Mouse (Mus musculus) heart, adult 2 months (tissue): Measurements from ENCODE around the gene Ccdc62. TPM values are rescaled to one million over a fixed set of nuclear protein-coding genes. Genes with fewer than 3 reads are reported as not detected.

Experiments
- DNase-seq, 2 experiments: peaks; one replicate each; pipeline ENCODE4 v3.0.0; 2021
- H3K27ac ChIP-seq: fragments of 200-600 bp; 2 replicates; pipeline ENCODE4 v1.8.1; 2022
- H3K27me3 ChIP-seq: fragments of 200-500 bp; 2 replicates; pipeline ENCODE4 v1.6.1; 2012; ENCODE audit warnings: mild to moderate bottlenecking, low read length, inconsistent platforms, mixed read lengths; ENCODE audit not compliant: control insufficient read depth, insufficient read depth
- H3K36me3 ChIP-seq: fragments of 200-500 bp; 2 replicates; pipeline ENCODE4 v1.6.1; 2012; ENCODE audit warnings: low read length, inconsistent platforms; ENCODE audit not compliant: control insufficient read depth, insufficient read depth
- H3K4me1 ChIP-seq: fragments of 200-500 bp; 2 replicates; pipeline ENCODE4 v1.6.1; 2011; ENCODE audit warnings: low read length; ENCODE audit not compliant: control insufficient read depth, insufficient read depth
- H3K4me3 ChIP-seq: fragments of 200-600 bp; 2 replicates; pipeline ENCODE4 v1.8.1; 2022
- H3K79me2 ChIP-seq: fragments of 200-500 bp; replicated peaks from 2 replicates; pipeline ENCODE4 v1.6.1; 2012; ENCODE audit warnings: mild to moderate bottlenecking, inconsistent platforms, low read length, moderate library complexity, mixed read lengths; ENCODE audit not compliant: control insufficient read depth, insufficient read depth
- H3K9ac ChIP-seq: fragments of 200-500 bp; 2 replicates; pipeline ENCODE4 v1.6.1; 2012; ENCODE audit warnings: low read depth, mild to moderate bottlenecking, control low read depth, inconsistent platforms, low read length, mixed read lengths
- CTCF ChIP-seq: fragments of 200-600 bp; IDR thresholded peaks from 2 replicates; pipeline ENCODE4 v1.8.1; 2022; ENCODE audit warnings: antibody characterized with exemption, mild to moderate bottlenecking, moderate library complexity
- EP300 ChIP-seq: fragments of 200-500 bp; IDR thresholded peaks from 2 replicates; pipeline ENCODE4 v1.6.1; 2011; ENCODE audit warnings: low read depth, low read length, control low read depth; ENCODE audit not compliant: insufficient read depth
- POLR2A ChIP-seq: fragments of 200-500 bp; IDR thresholded peaks from 2 replicates; pipeline ENCODE4 v1.6.1; 2011; ENCODE audit warnings: mild to moderate bottlenecking, low read depth, low read length, control low read depth; ENCODE audit not compliant: insufficient read depth
- WGBS: fragments of 180-500 bp; shearing (Covaris S2); methylation state at CpG from one replicate; pipeline ENCODE4 v1.1.7; 2018; 5-methylcytosine and 5-hydroxymethylcytosine counted together
- intact Hi-C: fragments of 180-260 bp; cut with DNase I; formaldehyde crosslinking; loops from one replicate; pipeline ENCODE4 v1.15.1; 2025
- polyA plus RNA-seq: library from polyadenylated mRNA; depleted of rRNA; stranded (reverse); fragments of >200 nt; gene quantifications from 2 replicates; pipeline ENCODE4 v1.2.3, GENCODE M21; 2012
- total RNA-seq, 2 experiments: library from RNA; stranded (reverse); gene quantifications; 2 replicates each; pipeline ENCODE4 v1.2.3; 2021

Ccdc62 gene
- total and polyA plus RNA-seq, 3 experiments: 1.9 to 2.5 (median 2.0) TPM

- 88% methylated on average over 4 of the region's 4 CpGs for WGBS
- Histone ChIP-seq H3K27me3 (no peaks in the 10 kb centered on the region), H3K4me3 (no peak overlapping the region), H3K79me2 (no peaks in the 10 kb centered on the region), H3K4me1 (no peaks in the 10 kb centered on the region), H3K27ac (no peak overlapping the region), H3K9ac (no peak overlapping the region), H3K36me3 (no peaks in the 10 kb centered on the region)
- intact Hi-C loops: no loop called here
- no peak for DNase-seq
- TF ChIP-seq CTCF (no peak), POLR2A (no peak), EP300 (no peak)
Measured at GRCm38 (mm10) chr5:123964208-123964607, 33.7 kb downstream of the Ccdc62 start.

GRCm38 (mm10) chr5:123966759-123967158 lies 36.3 kb downstream of the Ccdc62 start:
- no peak overlapping the region for H3K9ac ChIP-seq
- WGBS: 99% methylated on average over 2 of the region's 2 CpGs
- TF ChIP-seq CTCF (no peak), POLR2A (no peak), EP300 (no peak)
- intact Hi-C loops: no loop called here
- H3K4me3 ChIP-seq: no peak overlapping the region
- no peaks in the 10 kb centered on the region for H3K4me1 ChIP-seq
- H3K79me2 ChIP-seq: no peaks in the 10 kb centered on the region
- no peak for DNase-seq
- H3K27me3 ChIP-seq: no peaks in the 10 kb centered on the region
- H3K36me3 ChIP-seq: no peaks in the 10 kb centered on the region
- no peak overlapping the region for H3K27ac ChIP-seq

GRCm38 (mm10) chr5:123968468-123968867 lies 38.0 kb downstream of the Ccdc62 start:
- Histone ChIP-seq H3K79me2 (no peaks in the 10 kb centered on the region), H3K27ac (no peak overlapping the region), H3K36me3 (no peaks in the 10 kb centered on the region), H3K9ac (no peak overlapping the region), H3K4me1 (no peaks in the 10 kb centered on the region), H3K27me3 (no peaks in the 10 kb centered on the region), H3K4me3 (no peak overlapping the region)
- intact Hi-C loops: no loop called here
- WGBS: 87% methylated on average over 5 of the region's 5 CpGs
- TF ChIP-seq EP300: no peak
- TF ChIP-seq POLR2A: no peak
- TF ChIP-seq CTCF: no peak
- no peak for DNase-seq

DNA sequence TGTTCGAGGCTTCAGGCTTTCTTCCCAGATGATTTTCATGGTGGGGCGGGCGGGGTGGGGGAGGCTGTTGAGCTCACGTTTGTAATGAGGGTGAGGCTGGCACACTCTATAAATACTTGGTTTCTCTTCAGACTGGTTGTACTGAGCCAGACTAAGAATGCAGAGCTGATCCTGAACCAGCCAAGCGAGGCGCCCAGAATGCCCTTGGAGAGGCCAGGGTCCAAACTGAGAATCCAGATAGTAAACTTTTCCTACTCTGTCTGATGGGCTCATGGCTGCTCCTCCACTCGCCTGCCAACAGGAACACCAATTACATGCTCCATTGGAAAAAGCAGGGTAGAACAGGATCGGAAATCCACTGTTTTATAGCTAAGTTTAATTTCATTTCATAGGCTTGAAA lies 38.7 kb downstream of the Ccdc62 start:
- Histone ChIP-seq H3K27ac (no peak overlapping the region), H3K4me1 (no peaks in the 10 kb centered on the region), H3K9ac (no peak overlapping the region), H3K79me2 (no peaks in the 10 kb centered on the region), H3K36me3 (no peaks in the 10 kb centered on the region), H3K4me3 (no peak overlapping the region), H3K27me3 (no peaks in the 10 kb centered on the region)
- WGBS: 86% methylated on average over 8 of the region's 8 CpGs
- TF ChIP-seq POLR2A (no peak), CTCF (no peak), EP300 (no peak)
- no peak for DNase-seq
- intact Hi-C loops: no loop called here

DNA sequence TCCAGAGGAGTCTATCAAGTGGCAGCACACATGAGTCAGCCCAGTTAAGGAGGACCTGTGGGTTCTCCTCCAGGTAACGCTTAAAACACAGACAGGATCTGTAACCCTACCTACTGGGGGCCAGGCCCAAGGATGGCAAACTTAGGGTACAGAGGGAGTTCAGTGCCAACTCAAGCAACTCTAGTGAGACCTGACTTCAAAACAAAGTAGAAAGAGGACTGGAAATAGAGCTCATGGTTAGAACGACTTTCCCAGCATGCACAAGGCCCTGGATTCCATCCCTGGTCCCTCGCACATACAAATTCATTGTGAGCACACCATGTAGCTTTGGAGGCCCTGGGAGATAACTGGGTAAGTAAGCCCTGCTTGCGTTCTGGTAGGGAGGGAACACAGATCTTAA lies 40.1 kb downstream of the Ccdc62 start:
- H3K27ac ChIP-seq: no peak overlapping the region
- H3K4me1 ChIP-seq: no peaks in the 10 kb centered on the region; the same call in 1 of the 2 replicates
- H3K9ac ChIP-seq: no peak overlapping the region
- WGBS: 81% methylated on average over 4 of the region's 4 CpGs
- H3K27me3 ChIP-seq: no peaks in the 10 kb centered on the region
- intact Hi-C loops: no loop called here
- DNase-seq: no peak
- H3K4me3 ChIP-seq: no peak overlapping the region
- no peaks in the 10 kb centered on the region; the same call in 1 of the 2 replicates for H3K36me3 ChIP-seq
- H3K79me2 ChIP-seq: no peaks in the 10 kb centered on the region
- TF ChIP-seq POLR2A (no peak), CTCF (no peak), EP300 (no peak)

DNA sequence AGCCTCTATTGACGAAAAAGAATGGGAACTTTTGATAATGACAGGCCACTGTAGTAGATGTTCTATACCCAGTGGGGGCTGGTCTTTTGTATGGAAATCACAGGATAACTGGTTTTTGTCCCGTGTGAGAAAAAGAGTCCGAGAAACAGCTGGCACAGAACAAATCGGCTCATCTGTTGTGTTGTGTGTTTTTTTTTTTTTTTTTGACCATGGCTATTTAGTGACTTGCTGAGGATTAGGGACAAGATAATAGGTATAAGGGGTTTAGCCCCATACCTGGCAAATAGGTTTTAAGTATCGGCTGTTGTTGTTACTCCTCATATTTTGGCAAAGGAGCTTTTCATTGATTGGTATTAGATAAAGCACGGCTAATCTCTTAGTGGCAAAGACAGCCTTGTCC lies 42.0 kb downstream of the Ccdc62 start:
- intact Hi-C loops: loop anchor here (2.0 kb wide), 1 partner anchor 28 kb away; no protein-coding TSS in a partner anchor
- peaks cover 2% of the 10 kb centered on the region for H3K4me1 ChIP-seq
- no peaks in the 10 kb centered on the region; the same call in 1 of the 2 replicates for H3K36me3 ChIP-seq
- no peak for DNase-seq
- no peak overlapping the region for H3K9ac ChIP-seq
- no peaks in the 10 kb centered on the region for H3K79me2 ChIP-seq
- no peak overlapping the region for H3K27ac ChIP-seq
- no peak for TF ChIP-seq CTCF
- TF ChIP-seq EP300: no peak
- TF ChIP-seq POLR2A: no peak
- WGBS: 66% methylated on average over 6 of the region's 6 CpGs
- H3K27me3 ChIP-seq: no peaks in the 10 kb centered on the region
- H3K4me3 ChIP-seq: no peak overlapping the region
